Mouse (Mus musculus): ENCODE results near the gene Tefm.

DNA sequence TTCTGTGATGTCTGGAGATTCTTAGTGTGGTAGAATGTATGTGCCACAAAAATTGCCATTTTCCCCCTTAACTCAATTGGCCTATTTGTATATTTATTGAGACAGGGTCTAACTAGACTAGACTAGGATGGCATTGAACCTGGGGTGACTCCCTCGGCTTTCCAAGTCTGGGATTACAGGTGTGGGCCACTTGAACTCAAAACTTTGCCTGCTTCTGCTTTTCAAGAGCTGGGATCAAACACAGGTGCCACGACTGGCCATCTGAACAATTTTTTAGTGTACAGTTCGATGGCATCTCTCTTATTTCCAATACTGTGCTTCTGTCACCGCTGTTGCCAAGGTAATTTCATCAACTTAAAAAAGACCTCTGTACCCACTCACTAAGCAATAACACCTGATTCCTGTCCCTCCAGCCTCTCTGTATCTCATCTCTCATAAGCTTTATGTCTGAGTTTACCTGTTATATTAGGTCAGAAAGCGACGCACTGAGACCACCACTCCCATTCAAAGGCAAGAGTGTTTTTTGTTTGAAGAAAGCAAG lies 42.6 kb upstream of the Tefm start:
- TF ChIP-seq REST (IDR thresholded peaks at IDR 0.05; ENCODE audit: insufficient read depth, insufficient read length) (no peak), E2F4 (IDR thresholded peaks at IDR 0.05; ENCODE audit: insufficient read depth) (no peak), POLR2AphosphoS2 (IDR thresholded peaks at IDR 0.05; ENCODE audit: insufficient read length, low read depth) (no peak), SRF (IDR thresholded peaks at IDR 0.05; ENCODE audit: control insufficient read depth, insufficient read length, low read depth) (no peak), USF1 (IDR thresholded peaks at IDR 0.05; ENCODE audit: low read depth) (no peak), MAX (IDR thresholded peaks at IDR 0.05; ENCODE audit: low read depth) (no peak)

All from myocyte (in vitro differentiated cells).